Mouse (Mus musculus): ENCODE results near the gene Cit.
"Not testable (repeated sequence)": the region's sequence is repeated elsewhere in the genome, so short reads cannot be mapped to it uniquely, and the experiment has no call there.

DNA sequence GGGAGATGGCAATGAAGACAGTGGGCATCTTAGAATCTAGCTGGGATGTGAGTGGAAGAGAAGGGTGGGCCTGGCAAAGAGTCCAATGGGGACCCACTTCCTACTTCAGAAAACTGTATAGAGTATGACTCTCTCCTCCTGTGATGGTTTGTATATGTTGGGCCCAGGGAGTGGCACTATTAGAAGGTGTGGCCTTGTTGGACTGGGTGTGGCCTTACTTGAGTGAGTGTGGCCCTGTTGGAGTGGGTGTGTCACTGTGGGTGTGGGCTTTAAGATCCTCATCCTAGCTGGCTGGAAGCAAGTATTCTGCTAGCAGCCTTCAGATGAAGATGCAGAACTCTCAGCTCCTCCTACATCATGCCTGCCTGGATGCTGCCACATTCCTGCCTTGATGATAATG lies 11.3 kb upstream of the Cit start:
- not testable (repeated sequence) for TF ChIP-seq MAX (IDR thresholded peaks at IDR 0.05; ENCODE audit: low read depth); TCF12 (IDR thresholded peaks at IDR 0.05; ENCODE audit: insufficient read depth, poor library complexity, severe bottlenecking); USF1 (IDR thresholded peaks at IDR 0.05; ENCODE audit: low read depth); MYOD1 (IDR thresholded peaks at IDR 0.05; ENCODE audit: control insufficient read depth in 1 of 3, insufficient read length in 2 of 3, low read depth in 2 of 3); CEBPB (IDR thresholded peaks at IDR 0.05; ENCODE audit: insufficient read depth, poor library complexity, severe bottlenecking); POLR2A (IDR thresholded peaks at IDR 0.05; ENCODE audit: insufficient read length, low read depth); POLR2AphosphoS2 (IDR thresholded peaks at IDR 0.05; ENCODE audit: insufficient read length, low read depth); E2F4 (IDR thresholded peaks at IDR 0.05; ENCODE audit: insufficient read depth); TCF3 (IDR thresholded peaks at IDR 0.05; ENCODE audit: insufficient read length, low read depth); SRF (IDR thresholded peaks at IDR 0.05; ENCODE audit: control insufficient read depth, insufficient read length, low read depth); MYOG (IDR thresholded peaks at IDR 0.05; ENCODE audit: control insufficient read depth in 1 of 3, insufficient read depth in 1 of 3, insufficient read length in 2 of 3, low read depth in 2 of 3)

Measured in myocyte (in vitro differentiated cells).